Mouse (Mus musculus) olfactory bulb, adult 2 months (tissue): Measurements from ENCODE around the gene Bcap29.

Experiments
- CTCF ChIP-seq: fragments of 200-500 bp; IDR thresholded peaks from 2 replicates; pipeline ENCODE4 v1.5.1; 2012; ENCODE audit warnings: low read depth, mild to moderate bottlenecking, low read length, moderate library complexity; ENCODE audit not compliant: insufficient read depth
- POLR2A ChIP-seq: fragments of 200-500 bp; IDR thresholded peaks from 2 replicates; pipeline ENCODE4 v1.6.1; 2012; ENCODE audit warnings: mild to moderate bottlenecking, low read depth, low read length, moderate library complexity; ENCODE audit not compliant: insufficient read depth

- TF ChIP-seq CTCF (no peak), POLR2A (no peak)
These were observed 30.9 kb downstream of the Bcap29 start for GRCm38 (mm10) chr12:31603586-31603985.
